Mouse (Mus musculus) cerebellum, adult 11-12 months (tissue): ENCODE results near the gene Atp5s.

ENCODE experiments used
- DNase-seq: peaks from one replicate; pipeline ENCODE4 v3.0.0; 2022

Atp5s gene

DNA sequence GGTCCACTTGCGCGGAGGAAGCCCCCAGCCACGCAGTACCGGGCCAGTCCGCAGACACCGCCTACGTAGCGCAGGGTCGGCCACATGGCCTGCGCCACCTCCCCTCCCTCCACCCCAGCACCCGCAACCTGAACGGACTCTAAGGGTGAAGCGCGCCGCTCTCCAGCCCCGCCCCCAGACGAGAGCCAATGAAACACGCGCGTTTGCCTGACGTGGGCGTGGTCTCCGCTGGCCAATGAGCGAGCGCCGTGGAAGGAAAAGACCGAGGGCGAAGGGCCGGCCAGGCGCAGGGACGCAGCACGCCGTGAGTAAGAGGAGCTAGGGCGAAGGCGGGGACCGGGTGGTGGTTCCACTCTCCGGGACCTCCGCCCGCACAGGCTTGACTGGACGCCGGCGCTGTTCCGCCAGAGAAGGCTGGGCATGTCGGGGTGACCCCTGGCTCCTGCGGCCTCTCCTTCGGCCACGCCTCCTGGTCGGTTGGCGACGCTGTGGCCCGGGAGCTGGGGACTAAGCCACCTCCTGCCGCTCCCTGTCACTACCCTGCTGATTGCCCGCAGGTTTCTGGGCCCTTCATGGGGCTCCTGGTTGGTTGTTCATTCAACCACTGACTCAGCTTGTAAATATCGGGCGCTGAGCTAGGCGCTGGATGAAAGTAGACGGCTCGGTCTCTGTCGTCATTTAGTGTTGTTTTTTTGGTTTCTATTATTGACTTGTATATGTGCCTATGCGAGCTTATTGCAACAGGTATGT, at the start of gene Atp5s, which contains the start of gene L2hgdh:
Gene Atp5s (plus strand): TSS at position 240 of the 750 bp plus-strand sequence.
Gene L2hgdh (minus strand): TSS at position 163 of the 750 bp plus-strand sequence.
- peak; percentile 96 for DNase-seq

DNA sequence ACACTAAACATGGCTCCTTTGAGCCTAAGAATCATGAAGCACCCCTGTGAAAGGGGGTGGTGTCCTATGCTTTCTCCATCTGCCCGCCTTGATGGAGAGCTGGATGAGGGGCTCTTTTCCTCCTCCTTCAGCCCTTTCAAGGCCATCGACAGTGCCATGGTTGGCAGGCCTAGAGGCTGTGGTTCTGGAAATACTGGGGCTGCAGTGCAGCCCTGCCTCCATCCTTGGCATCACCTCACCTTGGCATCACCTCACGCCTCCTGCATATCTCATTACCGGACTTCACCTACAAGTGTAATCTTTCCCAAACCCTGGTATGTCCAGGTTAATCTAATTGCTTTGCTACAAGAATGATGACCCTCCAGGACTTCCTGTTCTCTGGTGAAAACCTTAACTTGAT, 48.6 kb upstream of the Atp5s start:
- DNase-seq: peak; percentile 41

DNA sequence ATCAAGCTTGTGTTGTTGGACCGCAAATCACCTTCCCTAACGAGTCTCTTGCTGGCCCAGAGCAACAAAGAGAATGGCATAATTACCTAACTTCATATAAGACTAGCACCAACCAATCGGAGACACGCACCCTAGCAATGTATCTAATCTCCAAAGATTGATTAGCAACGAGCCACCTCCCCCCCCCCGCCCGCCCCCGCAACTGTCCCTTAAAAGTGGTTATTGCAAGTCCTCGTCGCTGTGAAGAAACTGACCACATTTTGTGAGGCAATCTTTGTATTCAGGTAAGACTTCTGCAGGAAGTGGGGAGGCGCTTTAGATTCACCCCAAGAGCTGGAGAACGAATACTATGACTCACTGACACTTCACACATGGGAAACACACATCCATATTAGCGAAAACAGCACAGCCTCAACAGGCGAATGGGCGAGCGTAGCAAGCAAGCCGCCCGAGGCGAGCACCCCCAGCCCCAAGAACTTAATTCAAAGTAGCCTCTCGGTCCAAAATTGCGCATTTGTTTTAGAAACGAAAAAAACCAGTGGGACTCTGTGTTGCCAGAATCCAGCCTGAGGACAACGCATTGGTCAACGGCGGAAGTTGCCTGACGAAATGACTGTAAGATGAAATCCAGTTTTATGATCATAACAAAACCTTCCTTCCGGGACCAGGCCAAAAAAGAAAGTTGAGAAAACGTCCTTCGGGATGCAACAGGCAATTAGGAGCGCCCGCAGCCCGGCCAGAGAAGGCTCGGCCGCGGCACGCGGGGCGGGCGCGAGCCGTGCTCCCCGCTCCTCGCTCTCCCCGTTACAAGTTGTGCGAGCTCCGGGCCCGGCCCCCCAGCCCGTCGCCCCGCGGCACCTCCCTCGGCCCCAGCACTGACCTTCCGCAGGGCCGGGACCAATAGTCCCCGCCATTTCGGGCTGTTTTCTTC, 43.9 kb upstream of the Atp5s start:
- peak; percentile 54 for DNase-seq

DNA sequence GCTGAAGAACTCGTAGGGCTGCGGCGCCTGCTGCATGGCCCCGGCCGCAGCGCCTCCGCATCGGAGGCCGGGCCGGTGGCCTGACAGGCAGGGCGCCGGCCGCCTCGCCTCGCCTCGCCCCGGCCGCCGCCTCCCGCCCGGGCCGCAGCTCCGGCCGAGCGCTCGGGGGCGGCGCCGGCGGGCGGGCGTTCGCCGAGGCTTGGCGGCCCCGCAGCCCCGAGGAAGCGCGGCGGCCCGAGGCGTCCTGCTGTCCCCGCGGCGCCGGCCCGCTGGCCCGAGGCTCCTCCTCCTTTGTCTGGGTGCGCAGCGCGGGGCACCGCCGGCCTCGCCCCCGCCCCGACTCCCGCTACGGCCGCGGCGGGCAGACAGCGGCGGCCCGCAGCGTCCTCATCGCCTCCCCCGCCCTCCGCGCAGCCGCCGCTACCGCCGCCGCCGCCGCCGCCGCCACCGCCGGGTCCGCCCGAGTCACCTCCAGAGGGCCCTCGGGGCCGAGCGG, 43.1 kb upstream of the Atp5s start, which contains the start of gene Sos2:
Gene Sos2 (minus strand): TSS at position 287 of the 496 bp plus-strand sequence.
- DNase-seq: peak; percentile 78

DNA sequence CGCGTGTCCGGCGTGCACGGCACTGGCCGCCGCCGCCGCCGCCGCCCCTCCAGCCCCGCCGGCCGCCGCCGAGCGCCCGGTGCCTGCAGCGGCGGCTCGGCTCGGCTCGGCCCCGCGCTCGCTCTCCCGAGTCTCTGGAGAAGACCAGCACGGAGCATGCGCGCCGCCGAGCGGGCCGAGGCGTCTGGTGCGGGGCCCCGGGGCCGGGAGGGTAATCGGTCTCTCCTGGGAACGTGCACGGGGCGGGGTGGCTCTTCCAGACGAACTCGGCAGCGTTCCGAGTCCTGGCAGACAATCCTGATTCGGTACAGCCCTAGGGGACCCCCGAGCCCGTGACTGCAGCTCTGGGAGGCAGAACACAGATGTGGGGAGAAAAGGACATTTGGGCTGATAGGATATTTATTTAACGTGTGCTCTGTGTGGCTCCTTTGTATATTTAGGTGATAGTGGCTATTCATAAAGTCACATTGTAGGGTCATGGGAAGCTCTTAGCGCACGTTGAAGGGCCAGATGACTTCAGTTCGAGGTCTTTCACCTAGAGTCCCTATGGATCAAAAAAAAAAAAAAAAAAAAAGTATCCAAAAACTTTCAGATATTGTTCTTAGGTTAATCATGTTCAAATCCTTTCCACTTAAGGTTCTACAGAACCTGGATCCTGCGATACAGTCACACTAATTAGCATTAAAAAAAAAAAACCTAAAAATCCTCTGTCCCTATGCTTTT, 42.5 kb upstream of the Atp5s start:
- peak; percentile 89 for DNase-seq

DNA sequence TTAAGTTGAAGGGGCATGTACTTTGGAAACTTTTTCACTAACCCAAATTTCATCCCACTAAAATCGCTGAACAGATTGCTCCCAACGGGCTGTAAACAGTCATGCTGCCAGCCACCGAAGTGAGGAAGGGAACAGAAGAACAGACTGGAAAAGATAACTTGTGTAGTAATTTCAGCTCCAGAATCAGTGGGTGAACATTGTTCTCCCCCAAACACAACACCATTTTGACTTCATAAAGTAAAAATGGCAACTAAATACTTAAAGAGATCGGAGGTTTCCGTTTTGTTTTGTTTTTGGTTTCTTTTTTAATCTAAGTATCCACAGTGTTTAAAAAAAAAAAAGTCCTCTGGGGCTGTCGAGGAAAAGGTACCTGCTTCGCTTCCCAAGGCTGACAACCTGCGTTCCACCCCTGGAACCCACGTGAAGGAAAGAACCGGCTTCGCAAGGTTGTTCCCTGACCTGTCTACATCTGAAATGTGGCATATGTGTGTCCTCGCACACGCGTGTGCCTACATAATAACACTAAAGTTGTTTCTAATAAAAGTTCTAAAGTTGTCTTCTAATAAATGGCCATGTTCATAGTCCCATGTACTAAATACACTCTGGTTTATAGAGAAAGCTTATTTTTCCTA, 41.8 kb upstream of the Atp5s start:
- no peak for DNase-seq

DNA sequence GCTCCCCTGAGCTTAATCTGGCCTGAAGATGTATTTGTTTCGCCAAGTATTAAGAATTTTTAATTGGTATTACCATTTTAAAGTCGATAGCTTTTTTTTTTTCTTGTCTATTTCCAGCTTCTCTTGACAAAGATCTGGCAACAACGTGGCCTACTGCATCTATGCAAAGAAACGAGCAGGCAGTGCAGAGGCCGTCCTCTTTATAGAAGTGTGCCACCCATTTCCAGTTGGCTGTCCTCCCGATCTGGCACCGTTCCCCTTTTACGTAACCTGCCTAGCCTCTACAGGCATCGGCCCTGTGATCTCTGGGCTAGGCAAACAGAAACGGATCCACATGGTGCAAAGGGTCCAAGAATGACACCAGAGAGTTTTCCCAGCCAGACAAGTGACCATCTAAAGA, 41.2 kb upstream of the Atp5s start:
- peak; percentile 92 for DNase-seq

DNA sequence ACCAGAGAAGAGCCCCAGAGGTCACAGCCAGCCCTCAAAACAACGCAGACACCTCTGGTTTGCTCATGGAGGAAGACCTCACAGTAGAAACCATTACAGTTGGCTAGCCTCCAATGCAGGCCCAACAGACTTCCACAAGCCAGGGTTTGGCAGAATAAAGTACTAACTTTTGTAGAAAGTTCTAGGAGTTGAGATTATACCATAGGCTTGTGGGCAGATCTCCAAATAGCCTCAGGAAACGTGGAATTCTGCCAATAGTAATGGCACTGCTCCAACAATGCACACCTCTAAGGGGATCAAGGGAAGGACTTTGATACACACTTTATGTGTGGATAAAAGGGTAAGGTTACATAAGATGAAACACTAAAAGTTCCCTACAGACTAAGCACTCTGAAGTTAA, 36.4 kb upstream of the Atp5s start:
- DNase-seq: no peak

DNA sequence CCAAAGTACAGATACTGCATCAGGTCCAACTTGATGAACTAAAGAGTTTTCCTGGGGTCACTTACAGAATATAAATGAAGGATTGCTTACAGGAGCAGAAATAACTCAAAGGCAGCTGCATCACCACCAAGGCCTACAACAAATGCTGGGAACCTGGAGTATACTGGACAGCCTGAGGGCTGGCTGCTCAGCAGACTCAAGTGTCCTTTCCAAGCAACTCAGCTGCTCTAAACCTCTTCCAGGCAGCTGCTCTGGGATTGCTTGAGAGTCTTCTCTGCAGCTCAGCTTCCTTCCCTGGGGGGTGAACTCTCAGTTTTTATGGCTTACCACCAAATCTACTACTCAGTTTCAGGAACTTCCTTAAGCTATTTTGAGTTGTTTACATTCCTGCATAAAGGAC, 35.7 kb upstream of the Atp5s start:
- DNase-seq: no peak

DNA sequence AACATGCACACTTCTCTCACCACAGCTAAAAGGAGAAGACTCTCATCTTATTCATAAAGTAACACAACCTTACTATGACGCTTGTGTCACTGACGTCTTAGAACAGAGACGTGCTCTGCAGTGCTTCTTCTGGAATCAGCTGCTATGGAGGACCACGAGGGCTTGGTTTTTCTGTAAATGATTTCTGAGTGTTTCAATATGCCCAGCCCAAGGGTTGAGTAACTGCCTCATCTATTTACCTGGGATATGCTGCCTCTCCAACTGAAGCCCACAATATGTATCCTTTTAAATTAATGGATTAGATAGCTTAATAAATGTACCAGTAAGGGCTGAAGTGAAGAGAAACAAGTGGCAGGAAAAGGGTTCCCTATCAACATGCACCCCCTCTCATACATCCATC, 34.0 kb upstream of the Atp5s start:
- no peak for DNase-seq

DNA sequence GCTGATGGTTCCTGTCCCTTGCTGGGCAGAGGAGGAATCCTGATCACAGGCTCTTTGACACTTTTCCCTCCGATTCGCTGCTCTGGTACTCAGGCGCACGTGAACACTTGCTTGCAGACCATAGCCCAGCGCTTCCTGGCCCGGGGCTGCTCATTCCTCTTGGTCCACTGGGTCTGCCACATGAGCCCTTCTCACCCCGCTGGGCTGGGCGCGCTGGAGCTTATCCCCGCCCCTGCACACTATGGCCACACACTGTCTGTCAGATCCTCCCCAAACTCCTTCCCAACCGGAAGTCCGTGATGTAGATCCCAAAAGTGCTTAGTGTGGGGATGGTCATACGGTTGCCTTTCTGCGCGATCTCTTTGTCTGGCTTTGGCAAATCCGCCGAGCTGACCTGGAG, 31.3 kb upstream of the Atp5s start:
- no peak for DNase-seq

DNA sequence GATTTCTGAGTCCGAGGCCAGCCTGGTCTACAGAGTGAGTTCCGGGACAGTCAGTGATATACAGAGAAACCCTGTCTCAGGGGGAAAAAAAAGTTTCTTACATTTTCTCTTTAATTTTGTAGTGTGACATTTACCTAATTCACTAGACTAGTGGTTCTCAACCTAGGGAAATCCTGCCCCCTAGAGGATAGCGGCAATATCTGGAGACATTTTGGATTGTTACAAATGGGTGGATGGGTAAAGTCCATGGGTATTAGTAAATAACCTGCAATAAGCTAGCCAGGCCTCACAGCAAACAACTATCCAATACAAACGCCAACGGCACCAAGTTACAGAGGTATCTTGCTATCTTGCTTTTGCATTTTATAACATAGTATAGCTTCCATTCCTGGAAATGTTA, 28.0 kb upstream of the Atp5s start:
- DNase-seq: no peak

DNA sequence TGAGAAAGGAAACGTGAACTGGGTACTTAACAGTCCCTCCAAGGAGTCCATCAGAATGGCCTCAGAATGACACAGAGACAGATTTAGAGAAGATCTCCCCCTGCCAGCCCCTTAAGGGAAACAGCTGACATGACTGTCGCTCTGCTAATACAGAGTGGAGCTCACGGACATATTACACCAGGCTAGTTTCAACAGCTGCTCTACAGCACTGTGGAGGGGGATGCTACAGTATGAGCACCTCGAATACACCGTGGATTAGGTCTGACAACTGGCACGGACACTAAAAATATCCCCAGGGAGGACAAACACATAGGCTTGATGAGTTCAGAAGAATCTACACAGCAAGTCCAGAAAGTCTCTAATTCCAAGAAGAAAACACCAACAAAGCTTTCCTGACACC, 26.4 kb upstream of the Atp5s start:
- no peak for DNase-seq

DNA sequence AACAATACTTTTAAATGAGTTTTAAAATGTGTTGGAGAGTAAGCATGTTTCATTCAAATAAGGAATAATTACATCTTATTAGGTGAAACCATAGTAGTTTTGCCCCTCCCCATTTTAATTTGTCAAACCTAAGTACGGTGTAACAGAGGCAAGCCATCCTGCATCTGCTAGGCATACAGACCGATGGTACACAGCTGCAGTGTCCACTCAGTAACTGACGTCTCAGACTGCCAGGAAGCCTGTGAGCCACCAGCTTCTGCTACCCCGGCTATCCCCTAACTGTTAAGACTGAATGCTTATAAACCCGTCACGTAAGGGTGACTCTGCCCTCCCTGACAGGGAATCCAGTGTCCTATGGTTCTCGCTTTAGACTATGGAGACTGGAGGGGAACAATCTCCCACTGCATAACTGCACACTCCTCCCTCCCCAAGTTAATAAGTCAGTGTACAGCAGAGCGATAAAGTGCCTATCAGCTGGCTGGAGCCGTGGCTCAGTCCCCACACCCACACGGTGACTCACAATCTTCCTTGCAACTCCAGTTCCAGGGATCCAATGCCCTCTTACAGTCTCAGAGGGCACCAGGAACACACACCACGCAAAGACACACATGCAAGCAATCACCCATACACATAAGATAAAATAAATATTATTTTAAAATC, 19.8 kb upstream of the Atp5s start:
- no peak for DNase-seq

DNA sequence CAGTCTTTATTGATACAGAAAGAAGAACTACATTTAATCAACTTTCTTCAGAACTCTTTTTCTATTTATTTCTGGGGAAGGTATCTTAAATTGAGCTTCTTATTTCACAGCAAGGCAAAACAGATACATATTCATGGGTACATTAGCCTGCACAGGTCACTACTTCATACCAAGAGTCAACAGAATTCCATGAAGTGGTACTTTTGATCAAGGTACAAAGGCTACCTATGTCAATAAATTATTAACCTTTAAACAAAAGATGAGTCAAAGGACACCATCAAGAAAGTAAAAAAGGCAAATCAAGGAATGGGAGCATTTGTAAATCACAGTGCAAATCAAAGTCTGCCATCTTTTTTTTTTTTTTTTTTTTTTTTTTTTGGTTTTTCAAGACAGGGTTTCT, 11.1 kb upstream of the Atp5s start:
- DNase-seq: no peak

DNA sequence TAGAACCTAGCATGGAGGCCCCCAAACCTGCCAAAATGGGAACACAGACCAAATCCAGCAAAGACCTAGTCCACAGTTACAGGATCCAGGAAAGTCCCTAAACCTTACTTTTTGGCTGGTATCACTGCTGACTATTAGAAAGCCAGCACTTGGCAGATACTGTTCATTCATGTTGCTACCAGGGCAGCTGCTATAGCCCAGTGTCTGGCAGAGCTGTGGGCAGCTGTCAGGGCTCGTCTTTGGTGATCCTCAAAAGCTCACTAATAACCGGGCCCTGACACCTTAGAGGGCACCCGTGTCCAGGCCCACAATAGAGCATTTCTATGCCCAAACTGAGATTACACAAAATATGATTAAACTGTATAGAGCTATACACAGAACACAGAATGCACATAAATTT, 1.9 kb upstream of the Atp5s start:
- no peak for DNase-seq

DNA sequence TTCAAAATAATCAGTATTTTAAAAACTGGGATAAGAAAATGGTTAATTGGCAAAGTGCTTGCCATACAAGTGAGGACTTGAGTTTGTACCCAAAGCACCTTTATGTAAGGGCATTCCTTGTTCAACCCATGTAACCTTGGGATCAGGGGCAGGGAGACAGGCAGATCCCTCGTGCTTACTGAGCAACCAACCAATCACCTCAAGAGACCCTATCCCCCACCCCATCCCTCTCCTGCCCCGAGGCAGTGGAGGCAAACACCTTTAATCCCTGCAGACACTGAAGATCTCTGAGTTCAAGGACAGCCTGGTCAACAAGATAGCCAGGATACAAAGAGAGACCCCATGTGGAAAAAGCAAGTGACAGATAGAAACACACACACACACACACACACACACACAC, 1.4 kb upstream of the Atp5s start:
- DNase-seq: peak; percentile 18

DNA sequence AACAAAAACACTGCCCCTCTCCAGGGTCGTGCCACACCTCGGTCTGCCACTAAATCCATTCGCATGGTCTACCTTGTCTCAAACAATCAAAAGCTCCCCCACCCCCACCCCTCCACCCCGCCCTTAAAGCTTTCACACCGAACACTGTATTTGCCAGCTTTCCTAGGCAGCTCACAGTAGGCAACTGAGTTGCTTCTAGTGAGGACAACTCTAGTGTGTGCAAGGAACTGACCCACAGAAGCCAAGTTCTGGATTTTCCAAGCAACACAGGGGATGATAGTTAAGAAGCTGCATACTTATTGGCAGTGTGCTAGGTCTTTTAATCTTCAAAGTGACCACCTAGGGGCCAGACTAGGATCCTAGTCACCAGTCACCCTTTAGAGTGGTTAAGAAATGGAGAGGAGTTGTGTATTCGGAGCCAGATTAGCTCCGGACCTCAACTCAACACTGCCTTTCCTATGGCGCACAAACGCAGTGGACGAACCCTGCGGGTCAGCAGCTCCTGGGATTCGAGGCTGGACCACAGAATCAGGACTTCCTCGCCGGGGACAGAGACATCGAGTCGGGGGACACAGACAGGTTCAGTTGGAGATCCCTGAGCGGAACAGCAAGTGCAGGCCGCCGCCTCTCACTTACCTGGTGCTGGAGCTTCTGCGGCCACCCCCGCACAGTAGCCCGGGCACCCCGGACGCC, 586 bp upstream of the Atp5s start:
- DNase-seq: peak; percentile 17

DNA sequence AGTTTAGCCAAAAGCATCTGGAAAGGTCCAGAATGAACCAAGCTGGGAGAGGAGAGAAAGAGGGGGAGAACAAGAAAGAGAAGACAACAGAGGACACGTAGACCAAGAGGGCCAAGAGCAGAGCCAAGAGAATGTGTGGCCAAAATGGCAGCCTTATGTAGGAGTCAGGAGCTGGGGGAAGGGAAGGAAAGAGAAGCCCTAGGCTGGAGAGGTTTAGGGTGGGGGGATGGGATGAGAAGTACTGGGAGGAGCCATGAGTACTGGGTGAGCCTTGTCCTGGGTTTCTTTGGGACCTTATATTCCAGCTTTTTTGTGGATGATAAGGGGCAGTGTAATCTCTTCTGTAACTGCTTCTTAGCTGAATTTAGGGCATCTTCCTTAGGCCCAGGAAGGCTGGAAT, 4.5 kb downstream of the Atp5s start:
- DNase-seq: no peak

DNA sequence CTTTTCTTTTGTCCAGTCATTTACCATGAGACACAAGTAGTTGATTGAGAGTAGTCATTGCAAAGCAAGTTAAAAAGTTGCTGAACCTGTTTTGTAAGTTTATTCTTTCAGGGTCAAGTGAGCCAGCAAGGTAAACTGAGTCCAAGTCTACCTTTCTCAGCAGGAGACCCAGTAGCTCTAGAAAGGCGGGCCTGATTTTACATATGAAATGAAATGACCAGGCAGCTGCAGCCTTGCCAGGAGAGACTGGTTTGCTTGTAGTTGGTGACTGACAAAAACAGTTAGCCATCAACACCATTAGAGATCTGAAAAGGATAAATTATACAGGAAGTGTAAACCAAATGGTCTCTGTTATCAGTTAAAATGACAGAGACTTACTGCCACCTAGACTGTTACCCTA, 5.6 kb downstream of the Atp5s start:
- DNase-seq: no peak

DNA sequence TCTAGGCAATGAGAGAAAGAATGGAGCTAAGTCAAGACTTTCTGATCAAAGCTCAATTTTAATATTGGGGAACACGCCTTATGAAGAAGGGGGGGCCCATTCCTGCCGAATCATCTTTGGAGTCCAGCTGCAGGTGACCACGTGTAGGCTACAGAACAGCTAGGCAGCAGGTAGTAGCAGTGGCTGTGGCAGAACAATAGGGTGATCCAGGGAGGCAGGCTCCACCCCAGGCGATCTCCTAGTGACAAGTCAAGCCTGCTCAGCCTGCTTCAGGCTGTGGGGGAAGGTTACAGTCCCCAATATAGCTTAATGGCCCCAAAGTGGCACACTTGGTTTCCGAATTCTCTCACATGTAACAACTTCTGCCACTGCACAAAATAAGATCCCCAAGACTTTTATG, 7.5 kb downstream of the Atp5s start:
- DNase-seq: no peak
